ENCODE assay signal across 24 mouse cellular contexts in genomic region chr5:75955876-75956275, GRCm38 (mm10). TPM values are rescaled to one million over a fixed set of nuclear protein-coding genes. Genes with fewer than 3 reads are reported as not detected.
DNase-seq lines count a peak whose midpoint lies in the region; ATAC-seq and TF ChIP-seq lines count a peak whose summit lies in the region.
"Had no signal": no experiment of that assay in that cellular context is flagged by ENCODE, and none has a peak within 500 bp of the region (broad histone marks: within the 10 kb centered on the region; RNA-seq: fewer than 3 reads in every experiment).

No protein-coding gene starts in this region.

- peak; percentile 30; the same call in 1 of the 2 replicates for ATAC-seq in heart, postnatal 0 days (ENCODE audit: insufficient read depth, low read depth)
- no peak for ATAC-seq in frontal cortex, adult (ENCODE audit: low TSS enrichment)
- no peak for ATAC-seq in forebrain, postnatal 0 days
- ATAC-seq: CD4-positive, CD25-positive, alpha-beta regulatory T cell, adult 4 months; forebrain, embryonic 13.5 days; forebrain, embryonic 15.5 days had no signal

- 67% methylated on average over 9 of the region's 9 CpGs for WGBS in heart, postnatal 0 days
- WGBS in heart, embryonic 10.5 days: 83% methylated on average over 9 of the region's 9 CpGs
- 93% methylated on average over 9 of the region's 9 CpGs for WGBS in forebrain, postnatal 0 days

- no peak overlapping the region for H3K4me3 ChIP-seq in heart, postnatal 0 days (ENCODE audit: low read depth, low read length)
- H3K4me3 ChIP-seq in heart, embryonic 10.5 days: no peak overlapping the region
- no peak overlapping the region for H3K4me3 ChIP-seq in forebrain, postnatal 0 days (ENCODE audit: low read depth, low read length)
- H3K4me3 ChIP-seq: embryonic facial prominence, embryonic 10.5 days; embryonic facial prominence, embryonic 12.5 days; forebrain, embryonic 13.5 days; forebrain, embryonic 15.5 days had no signal

- no peaks in the 10 kb centered on the region for H3K9me3 ChIP-seq in heart, postnatal 0 days (replicated peaks; ENCODE audit: control insufficient read depth, low read length)
- H3K9me3 ChIP-seq in heart, embryonic 10.5 days: no peaks in the 10 kb centered on the region
- no peaks in the 10 kb centered on the region for H3K9me3 ChIP-seq in forebrain, postnatal 0 days (ENCODE audit: low read length)
- H3K9me3 ChIP-seq: embryonic facial prominence, embryonic 10.5 days; embryonic facial prominence, embryonic 12.5 days; forebrain, embryonic 13.5 days; forebrain, embryonic 15.5 days; G1E had no signal

- no peaks in the 10 kb centered on the region for H3K27me3 ChIP-seq in heart, postnatal 0 days (ENCODE audit: control insufficient read depth, insufficient read depth, low read length)
- no peaks in the 10 kb centered on the region for H3K27me3 ChIP-seq in heart, embryonic 10.5 days (ENCODE audit: insufficient read depth, poor library complexity, severe bottlenecking)
- H3K27me3 ChIP-seq in forebrain, postnatal 0 days (ENCODE audit: insufficient read depth, low read length): no peaks in the 10 kb centered on the region
- H3K27me3 ChIP-seq: CH12.LX; embryonic facial prominence, embryonic 12.5 days; forebrain, embryonic 13.5 days; forebrain, embryonic 15.5 days had no signal

- no peak for TF ChIP-seq EP300 in heart, postnatal 0 days (IDR thresholded peaks at IDR 0.05; ENCODE audit: low read depth)

- no peak overlapping the region for H3K4me2 ChIP-seq in heart, postnatal 0 days (ENCODE audit: low read depth, low read length)
- H3K4me2 ChIP-seq in forebrain, postnatal 0 days (ENCODE audit: low read depth): no peak overlapping the region
- H3K4me2 ChIP-seq: embryonic facial prominence, embryonic 12.5 days; forebrain, embryonic 13.5 days; forebrain, embryonic 15.5 days had no signal

- H3K9ac ChIP-seq in heart, postnatal 0 days (replicated peaks; ENCODE audit: low read depth, low read length): no peak overlapping the region
- no peak overlapping the region for H3K9ac ChIP-seq in forebrain, postnatal 0 days
- H3K9ac ChIP-seq: embryonic facial prominence, embryonic 12.5 days; forebrain, embryonic 13.5 days; forebrain, embryonic 15.5 days had no signal

- TF ChIP-seq CTCF in heart, postnatal 0 days (IDR thresholded peaks at IDR 0.05; ENCODE audit: low read depth): no peak
- no peak for TF ChIP-seq CTCF in forebrain, postnatal 0 days (IDR thresholded peaks at IDR 0.05; ENCODE audit: low read depth)

- peak; percentile 82 for DNase-seq in heart, adult 11 months
- DNase-seq in heart, postnatal 14 days: no peak
- DNase-seq in heart, postnatal 0 days (ENCODE audit: low spot score): no peak
- no peak for DNase-seq in heart, embryonic 10.5 days (ENCODE audit: low spot score)
- peak; percentile 63 for DNase-seq in 3T3-L1 (ENCODE audit: low read depth, low spot score)
- DNase-seq in Muller cell, postnatal 12 days (ENCODE audit: inconsistent ontology term): peak; percentile 80
- no peak for DNase-seq in forebrain, postnatal 0 days
- DNase-seq: adrenal gland, adult 8-10 months; adrenal gland, postnatal 14 days; adrenal gland, postnatal 36 days; B cell, adult 2 months; cerebellum, adult 11-12 months; cerebellum, adult 2 months; cerebellum, adult 9-10 months; cerebellum, postnatal 10 days; cerebellum, postnatal 25 days had no signal

- no peaks in the 10 kb centered on the region for H3K4me1 ChIP-seq in heart, postnatal 0 days (ENCODE audit: control insufficient read depth, insufficient read depth)
- H3K4me1 ChIP-seq in heart, embryonic 10.5 days: peaks cover 10% of the 10 kb centered on the region
- H3K4me1 ChIP-seq in forebrain, postnatal 0 days (ENCODE audit: insufficient read depth): no peaks in the 10 kb centered on the region
- H3K4me1 ChIP-seq: embryonic facial prominence, embryonic 12.5 days; forebrain, embryonic 13.5 days; forebrain, embryonic 15.5 days had no signal

- peaks cover 31% of the 10 kb centered on the region; the same call in 1 of the 2 replicates for H3K36me3 ChIP-seq in heart, postnatal 0 days (replicated peaks; ENCODE audit: control insufficient read depth, insufficient read depth, low read length)
- peaks cover 55% of the 10 kb centered on the region for H3K36me3 ChIP-seq in heart, embryonic 10.5 days
- no peaks in the 10 kb centered on the region for H3K36me3 ChIP-seq in forebrain, postnatal 0 days (ENCODE audit: insufficient read depth)
- H3K36me3 ChIP-seq: embryonic facial prominence, embryonic 10.5 days; embryonic facial prominence, embryonic 12.5 days; forebrain, embryonic 15.5 days; G1E had no signal

- intact Hi-C loops in heart, postnatal 14 days (cut with DNase I): no loop called here

- no peak overlapping the region for H3K27ac ChIP-seq in heart, postnatal 0 days (ENCODE audit: low read depth)
- no peak overlapping the region for H3K27ac ChIP-seq in heart, embryonic 10.5 days
- no peak overlapping the region for H3K27ac ChIP-seq in forebrain, postnatal 0 days (ENCODE audit: low read depth, low read length)
- H3K27ac ChIP-seq: embryonic facial prominence, embryonic 10.5 days; embryonic facial prominence, embryonic 12.5 days; forebrain, embryonic 13.5 days; forebrain, embryonic 15.5 days had no signal

RNA-seq across cellular contexts. Expression of gene Kdr, which starts 22.4 kb away (rescaled TPM):
- total RNA-seq in heart, postnatal 14 days (2021): 100 to 1,000 TPM in 1 of 2 experiments, 10 to 100 TPM in 1; 89.7 to 101 TPM
- 50.9 and 60.1 TPM in 2 replicates for total RNA-seq in heart, postnatal 0 days (2014; rRNA removed; ENCODE audit: low replicate concordance)
- 27.4 and 30.8 TPM in 2 replicates for polyA plus RNA-seq in heart, postnatal 0 days (2015; fragmentation: Nextera tagmentation; extraction: Ambion mirVana)
- polyA plus RNA-seq in heart, embryonic 10.5 days (2016; fragmentation: Nextera tagmentation; extraction: Ambion mirVana): 36.7 and 48.1 TPM in 2 replicates
- total RNA-seq in forebrain, postnatal 0 days (2014; rRNA removed): 16.9 and 23.4 TPM in 2 replicates
- polyA plus RNA-seq in forebrain, postnatal 0 days (2015; fragmentation: Nextera tagmentation; extraction: Ambion mirVana): 8.1 and 12.6 TPM in 2 replicates
- total RNA-seq: CH12.LX had no signal
- polyA plus RNA-seq: G1E had no signal

Comparison
In these comparisons a context has a peak if more than half of its experiments do, and no peak if none do; other contexts are left out.
1. DNase-seq: peak in heart, adult 11 months (single experiment), 3T3-L1 (single experiment) and Muller cell, postnatal 12 days (single experiment); none in heart, postnatal 14 days (0 of 2), heart, postnatal 0 days (single experiment), heart, embryonic 10.5 days (single experiment) and forebrain, postnatal 0 days (single experiment).